Mouse (Mus musculus) intestine, embryonic 14.5 days (tissue): ENCODE measurements around the gene Mfsd13b. TPM values are rescaled to one million over a fixed set of nuclear protein-coding genes. Genes with fewer than 3 reads are reported as not detected.

Experiments used
- ATAC-seq: fragments of 200-750 bp; cut with Nextera tagmentation; replicated peaks from 2 replicates; pipeline ENCODE4 v1.8.0; 2017; ENCODE audit warnings: low read depth, moderate number of reproducible peaks, moderate TSS enrichment, moderate library complexity; ENCODE audit not compliant: low FRiP score, low TSS enrichment
- DNase-seq: peaks from one replicate; pipeline ENCODE4 v3.0.0-alpha.2; 2018; ENCODE audit warnings: low spot score
- H3K27ac ChIP-seq: fragments of 300-500 bp; sonication (generic); 2 replicates; pipeline ENCODE4 v1.5.1; 2014; ENCODE audit warnings: low read depth, mild to moderate bottlenecking, control low read depth
- H3K27me3 ChIP-seq: fragments of 300-500 bp; sonication (generic); replicated peaks from 2 replicates; pipeline ENCODE4 v1.6.1; 2014; ENCODE audit warnings: low read length, control low read depth; ENCODE audit not compliant: control insufficient read depth, insufficient read depth
- H3K36me3 ChIP-seq: fragments of 300-500 bp; sonication (generic); 2 replicates; pipeline ENCODE4 v1.6.1; 2014; ENCODE audit warnings: low read length, control low read depth; ENCODE audit not compliant: control insufficient read depth, insufficient read depth
- H3K4me1 ChIP-seq: fragments of 300-500 bp; sonication (generic); replicated peaks from 2 replicates; pipeline ENCODE4 v1.6.1; 2014; ENCODE audit warnings: low read length, control low read depth, mixed read lengths; ENCODE audit not compliant: control insufficient read depth, insufficient read depth
- H3K4me2 ChIP-seq: fragments of 300-500 bp; sonication (generic); 2 replicates; pipeline ENCODE4 v1.6.1; 2014; ENCODE audit warnings: low read length
- H3K4me3 ChIP-seq: fragments of 300-500 bp; sonication (generic); 2 replicates; pipeline ENCODE4 v1.5.1; 2014; ENCODE audit warnings: low read depth, low read length, control low read depth, mixed read lengths
- H3K9ac ChIP-seq: fragments of 300-500 bp; sonication (generic); 2 replicates; pipeline ENCODE4 v1.6.1; 2014; ENCODE audit warnings: mild to moderate bottlenecking, low read length
- H3K9me3 ChIP-seq: fragments of 300-500 bp; sonication (generic); 2 replicates; pipeline ENCODE4 v1.6.1; 2016; ENCODE audit warnings: low read length, control low read depth; ENCODE audit not compliant: control insufficient read depth
- WGBS: fragments of 180-500 bp; shearing (Covaris S2); extraction: QIAGEN DNeasy Blood & Tissue Kit; methylation state at CpG from one replicate; pipeline ENCODE4 v1.1.7; 2014; 5-methylcytosine and 5-hydroxymethylcytosine counted together
- polyA plus RNA-seq: library from polyadenylated mRNA; unstranded; fragments of >200 nt; fragmentation: Nextera tagmentation; extraction: Ambion mirVana; gene quantifications from 2 replicates; pipeline ENCODE4 v1.2.1, GENCODE M21; 2014

Mfsd13b gene
- polyA plus RNA-seq, 1 experiment from 2014 or later = 0.76 TPM

DNA sequence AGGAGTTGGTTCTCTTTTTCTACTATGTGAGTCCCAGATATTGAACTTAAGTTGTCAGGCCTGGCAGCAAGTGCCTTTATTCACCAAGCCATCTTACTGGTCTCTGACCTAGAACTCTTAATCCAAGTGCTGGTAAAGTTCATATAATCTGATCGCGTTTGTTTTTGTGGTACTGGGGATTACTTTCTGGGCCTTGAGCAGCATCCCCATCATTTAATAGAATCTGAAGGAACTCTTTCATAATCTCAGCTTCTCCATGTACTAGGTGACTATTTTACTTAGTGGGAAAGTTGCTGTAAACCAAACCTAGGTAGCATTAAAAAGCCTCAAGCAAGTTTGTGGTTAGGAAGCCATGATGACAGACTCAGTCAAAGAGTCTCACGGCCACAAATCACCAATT lies 19.6 kb downstream of the Mfsd13b start:
- ATAC-seq = no peak
- Histone ChIP-seq H3K27ac (no peak overlapping the region), H3K36me3 (no peaks in the 10 kb centered on the region), H3K4me3 (no peak overlapping the region), H3K9ac (no peak overlapping the region), H3K27me3 (no peaks in the 10 kb centered on the region), H3K9me3 (no peaks in the 10 kb centered on the region), H3K4me2 (no peak overlapping the region), H3K4me1 (no peaks in the 10 kb centered on the region)
- DNase-seq = no peak
- WGBS = 85% methylated on average over 3 of the region's 3 CpGs

DNA sequence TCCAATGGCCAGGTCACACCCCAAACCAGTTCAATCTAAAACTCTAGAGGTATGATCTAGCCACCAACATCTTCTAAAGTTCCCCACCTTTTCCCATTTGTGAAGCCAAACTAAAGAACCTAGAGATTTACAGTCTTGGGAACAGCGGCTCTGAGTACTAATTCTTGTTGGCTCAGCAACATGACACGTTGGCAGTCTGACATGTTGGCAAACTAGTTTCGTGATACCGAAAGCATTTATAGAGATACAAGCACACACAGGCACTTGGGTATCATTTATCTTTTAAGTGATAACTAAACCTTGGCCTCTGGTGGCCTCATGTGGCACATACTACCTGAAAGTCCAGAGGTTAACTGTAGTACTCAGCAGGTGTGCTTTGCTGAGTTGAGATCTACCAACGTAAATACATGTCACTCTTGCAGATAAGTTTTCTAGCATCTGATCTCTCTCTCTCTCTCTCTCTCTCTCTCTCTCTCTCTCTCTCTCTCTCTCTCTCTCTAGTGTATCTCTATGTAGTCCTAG lies 20.2 kb downstream of the Mfsd13b start:
- no peak for ATAC-seq
- no peak overlapping the region for H3K27ac ChIP-seq

DNA sequence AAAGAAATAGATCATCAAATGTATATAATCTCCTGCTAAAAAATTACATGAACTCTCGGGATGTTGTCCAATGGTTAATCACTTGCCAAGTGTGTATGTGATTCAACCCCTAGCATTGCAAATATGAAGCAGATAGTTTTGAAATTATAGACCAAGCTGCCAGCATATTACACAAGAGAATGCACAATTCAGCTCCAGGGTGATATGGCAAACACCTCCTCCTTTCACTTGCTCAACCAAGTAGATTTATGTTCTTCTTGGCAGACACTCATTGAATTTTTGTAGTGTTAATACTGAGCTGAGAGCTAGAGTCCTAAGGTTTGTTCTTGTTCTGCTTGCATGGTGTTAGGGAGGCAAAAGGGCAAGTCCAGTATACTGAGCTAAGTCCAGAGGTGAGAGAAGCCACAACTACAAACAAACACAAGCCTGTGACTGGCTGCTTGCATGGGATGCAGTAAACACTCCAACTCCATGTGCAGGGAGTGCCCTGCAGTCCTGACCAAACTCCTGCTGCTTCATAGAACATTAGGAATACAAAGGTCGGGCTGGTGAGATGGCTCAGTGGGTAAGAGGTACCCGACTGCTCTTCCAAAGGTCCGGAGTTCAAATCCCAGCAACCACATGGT lies 21.6 kb downstream of the Mfsd13b start:
- Histone ChIP-seq H3K9ac (no peak overlapping the region), H3K9me3 (no peaks in the 10 kb centered on the region), H3K27me3 (no peaks in the 10 kb centered on the region), H3K36me3 (no peaks in the 10 kb centered on the region), H3K4me2 (no peak overlapping the region), H3K4me3 (no peak overlapping the region), H3K27ac (no peak overlapping the region), H3K4me1 (no peaks in the 10 kb centered on the region)
- WGBS = 70% methylated on average over 4 of the region's 4 CpGs
- DNase-seq (no peak), ATAC-seq (no peak)

More for the DNA sequence above, 20.2 kb downstream of the Mfsd13b start:
- H3K9me3 ChIP-seq = no peaks in the 10 kb centered on the region
- 83% methylated on average over 5 of the region's 5 CpGs for WGBS
- no peaks in the 10 kb centered on the region for H3K36me3 ChIP-seq
- H3K27me3 ChIP-seq = no peaks in the 10 kb centered on the region
- no peak overlapping the region for H3K9ac ChIP-seq
- DNase-seq = no peak
- H3K4me1 ChIP-seq = no peaks in the 10 kb centered on the region
- no peak overlapping the region for H3K4me3 ChIP-seq
- H3K4me2 ChIP-seq = no peak overlapping the region

DNA sequence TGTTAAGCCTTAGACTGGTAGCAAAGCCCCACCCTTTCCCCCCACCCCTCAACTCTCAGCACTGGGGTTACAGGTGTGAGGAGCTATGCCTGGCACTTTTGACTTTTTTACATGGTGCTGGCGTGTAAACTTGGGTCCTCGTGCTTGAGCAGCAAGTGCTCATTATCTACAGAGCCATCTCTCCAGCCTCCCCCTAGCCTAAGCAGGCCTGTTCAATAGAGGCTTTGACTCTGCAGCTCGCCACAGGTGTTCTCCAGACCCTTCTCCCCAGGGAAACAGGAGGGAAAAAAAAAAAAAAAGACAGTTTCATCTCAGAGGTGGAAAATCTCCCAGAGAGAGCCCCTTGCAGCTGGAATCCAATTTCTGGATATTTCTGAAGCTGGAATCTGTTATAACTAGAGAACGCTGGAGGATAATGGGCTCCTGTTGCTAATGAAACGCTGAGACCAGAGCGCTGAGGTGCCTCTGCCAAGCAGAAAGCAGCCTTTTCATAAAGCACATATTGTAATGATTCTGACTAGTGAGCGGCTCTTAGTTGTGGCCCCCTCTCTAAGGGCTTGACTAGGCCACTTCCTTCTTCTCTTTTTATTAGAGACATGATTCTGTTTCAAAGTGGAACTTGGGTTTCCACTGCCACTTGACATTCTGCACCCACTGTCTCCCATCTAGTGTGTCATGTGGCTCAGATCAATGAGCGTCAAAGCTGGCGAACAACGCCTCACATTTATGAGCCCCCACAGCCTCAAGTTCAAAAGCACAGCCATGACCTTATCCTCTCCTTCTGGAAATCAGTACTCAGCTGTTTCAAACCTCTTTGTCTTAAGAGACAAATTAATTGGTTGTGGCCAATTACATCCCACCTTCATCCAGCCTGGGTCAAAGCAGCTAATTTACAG lies 29.7 kb downstream of the Mfsd13b start:
- no peak for ATAC-seq
- no peak overlapping the region for H3K4me2 ChIP-seq
- H3K27ac ChIP-seq = no peak overlapping the region
- H3K4me1 ChIP-seq = no peaks in the 10 kb centered on the region
- no peaks in the 10 kb centered on the region for H3K9me3 ChIP-seq
- H3K27me3 ChIP-seq = no peaks in the 10 kb centered on the region
- DNase-seq = no peak
- H3K4me3 ChIP-seq = no peak overlapping the region
- WGBS = 65% methylated on average over 10 of the region's 10 CpGs
- no peak overlapping the region for H3K9ac ChIP-seq
- no peaks in the 10 kb centered on the region for H3K36me3 ChIP-seq

DNA sequence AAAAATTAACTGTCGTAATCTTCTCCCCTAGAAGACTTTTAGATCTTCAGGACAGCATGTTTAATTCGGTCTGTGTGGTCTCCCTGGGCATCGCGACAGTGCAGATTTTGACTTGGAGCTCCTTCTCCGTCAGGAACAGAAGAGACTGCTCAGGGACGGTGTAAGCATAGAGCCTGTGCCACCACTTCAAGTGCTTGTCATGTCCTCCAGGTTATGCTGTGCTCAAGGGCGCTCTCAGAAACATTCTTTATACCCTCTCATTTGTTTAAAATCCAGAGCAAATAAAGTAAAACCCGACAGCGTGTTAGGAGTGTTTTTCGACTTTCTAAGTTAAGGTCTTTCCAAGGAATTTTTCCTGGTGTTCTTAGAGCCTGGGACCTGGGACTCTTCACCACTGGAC lies 32.2 kb downstream of the Mfsd13b start:
- Histone ChIP-seq H3K36me3 (no peaks in the 10 kb centered on the region), H3K9ac (no peak overlapping the region), H3K27me3 (no peaks in the 10 kb centered on the region), H3K9me3 (no peaks in the 10 kb centered on the region), H3K4me1 (no peaks in the 10 kb centered on the region), H3K4me3 (no peak overlapping the region), H3K27ac (no peak overlapping the region), H3K4me2 (no peak overlapping the region)
- ATAC-seq (no peak), DNase-seq (no peak)
- WGBS = 79% methylated on average over 10 of the region's 10 CpGs

DNA sequence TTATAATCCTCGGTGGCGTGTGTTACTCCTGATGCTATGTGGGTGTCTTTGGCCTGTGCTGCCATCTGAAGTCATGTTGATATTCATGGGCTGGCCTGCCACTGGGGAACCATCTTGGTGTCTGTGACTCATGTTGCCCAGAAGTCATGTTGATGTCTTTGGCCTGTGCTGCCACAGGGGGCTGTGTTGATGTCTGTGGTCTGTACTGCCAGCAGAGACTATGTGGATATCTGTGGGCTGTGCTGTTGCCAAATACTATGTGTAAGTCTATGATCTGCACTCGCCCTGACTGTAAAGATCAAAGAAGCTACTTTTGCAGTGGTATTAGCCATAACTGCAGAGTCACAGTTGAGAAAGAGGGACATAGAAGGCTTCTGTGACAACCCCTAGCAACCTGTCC lies 36.5 kb downstream of the Mfsd13b start:
- WGBS = 86% methylated on average over 3 of the region's 3 CpGs
- Histone ChIP-seq H3K4me2 (no peak overlapping the region), H3K36me3 (no peaks in the 10 kb centered on the region), H3K9ac (no peak overlapping the region), H3K27ac (no peak overlapping the region), H3K9me3 (no peaks in the 10 kb centered on the region), H3K27me3 (no peaks in the 10 kb centered on the region), H3K4me1 (no peaks in the 10 kb centered on the region), H3K4me3 (no peak overlapping the region)
- ATAC-seq (no peak), DNase-seq (no peak)

DNA sequence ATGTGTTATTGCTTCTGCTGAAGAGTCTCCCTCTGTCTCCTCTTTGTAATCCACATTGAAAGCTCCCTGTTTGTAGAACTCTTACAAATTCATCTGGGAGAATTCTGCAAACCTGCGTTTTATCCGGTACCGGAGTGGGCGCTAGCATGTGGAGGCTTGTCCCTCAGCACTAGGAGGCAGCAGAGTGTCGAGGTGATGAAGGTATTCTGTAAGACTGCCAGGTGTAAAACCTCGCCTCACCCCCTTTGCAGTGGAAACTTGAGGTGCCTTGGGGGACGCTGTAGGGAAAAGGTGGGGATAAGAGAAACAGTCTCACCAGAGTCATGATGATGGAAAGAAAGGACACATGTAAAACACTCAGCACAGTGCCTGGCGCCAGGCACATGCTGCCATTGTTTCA lies 38.0 kb downstream of the Mfsd13b start:
- Histone ChIP-seq H3K27ac (no peak overlapping the region), H3K4me2 (no peak overlapping the region), H3K4me1 (no peaks in the 10 kb centered on the region), H3K36me3 (no peaks in the 10 kb centered on the region), H3K4me3 (no peak overlapping the region), H3K9ac (no peak overlapping the region), H3K27me3 (no peaks in the 10 kb centered on the region), H3K9me3 (no peaks in the 10 kb centered on the region)
- ATAC-seq (no peak), DNase-seq (no peak)
- WGBS = 39% methylated on average over 8 of the region's 8 CpGs

DNA sequence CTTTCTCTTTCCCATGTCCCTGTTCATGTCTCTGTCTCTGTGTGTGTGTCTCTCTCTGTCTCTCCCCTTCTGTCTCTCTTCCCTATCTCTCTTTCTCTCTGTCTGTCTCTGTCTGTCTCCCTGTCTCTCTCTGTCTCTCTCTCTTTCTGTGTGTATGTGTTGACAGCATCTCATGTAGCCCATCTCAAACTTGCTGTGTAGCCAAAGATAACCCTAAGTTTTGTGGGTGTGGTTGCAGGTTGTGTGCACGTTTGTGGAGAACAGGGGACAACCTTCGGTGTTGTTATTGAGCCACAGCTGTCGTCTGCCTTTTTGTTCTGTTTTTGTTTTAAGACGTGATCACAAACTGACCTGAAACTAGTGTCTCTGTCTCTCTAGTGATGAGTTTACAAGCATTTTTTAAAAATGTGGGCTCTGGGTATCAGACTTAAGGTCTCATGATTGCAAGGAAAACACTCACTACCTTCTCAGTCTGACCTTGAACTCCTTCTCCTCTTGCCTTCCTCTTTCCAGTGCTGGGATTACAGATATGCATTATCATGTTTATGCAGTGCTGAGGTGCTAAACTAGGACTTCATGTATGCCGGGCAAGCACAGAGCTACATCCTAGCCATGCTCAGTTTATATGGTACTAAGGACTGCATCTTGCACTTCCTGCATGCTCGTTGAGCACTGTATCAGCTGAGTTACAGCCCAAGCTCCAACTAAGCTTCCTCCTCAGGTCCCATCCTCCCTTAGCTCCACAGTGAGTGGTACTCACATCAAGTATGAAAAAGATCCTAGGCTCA lies 43.1 kb downstream of the Mfsd13b start:
- no peak overlapping the region for H3K27ac ChIP-seq
- no peaks in the 10 kb centered on the region for H3K36me3 ChIP-seq
- H3K27me3 ChIP-seq = no peaks in the 10 kb centered on the region
- DNase-seq (no peak), ATAC-seq (no peak)
- H3K4me3 ChIP-seq = no peak overlapping the region
- no peak overlapping the region for H3K9ac ChIP-seq
- H3K4me2 ChIP-seq = no peak overlapping the region
- 72% methylated on average over 6 of the region's 6 CpGs for WGBS
- H3K9me3 ChIP-seq = no peaks in the 10 kb centered on the region
- no peaks in the 10 kb centered on the region for H3K4me1 ChIP-seq
